Mouse (Mus musculus) CH12.LX (cell line): ENCODE results near the gene Sult3a2. TPM values are rescaled to one million over a fixed set of nuclear protein-coding genes. Genes with fewer than 3 reads are reported as not detected.

ENCODE experiments used
- DNase-seq: peaks from one replicate; pipeline ENCODE4 v3.0.0-alpha.2; 2013; ENCODE audit errors: extremely low read depth
- H3K27ac ChIP-seq: 2 replicates; pipeline ENCODE4 v1.5.1; 2012; ENCODE audit warnings: low read depth, mild to moderate bottlenecking, control low read depth, moderate library complexity; ENCODE audit not compliant: insufficient read depth
- H3K27me3 ChIP-seq: replicated peaks from 2 replicates; pipeline ENCODE3; 2012; ENCODE audit warnings: inconsistent platforms
- H3K36me3 ChIP-seq, 2 experiments: replicated peaks in 1 of 2; 2 replicates each; pipeline versions ENCODE3 to v1.6.1; 2012; ENCODE audit warnings: inconsistent platforms in 1 of 2, low read length in 1 of 2, mild to moderate bottlenecking in 1 of 2, mixed read lengths in 1 of 2, moderate library complexity in 1 of 2; ENCODE audit not compliant: control insufficient read depth in 1 of 2, insufficient read depth in 1 of 2
- H3K4me1 ChIP-seq, 2 experiments: 2 replicates each; pipeline ENCODE4 v1.6.1; 2012; ENCODE audit warnings: inconsistent platforms in 1 of 2, moderate library complexity in 1 of 2; ENCODE audit not compliant: insufficient read depth in 2 of 2, control insufficient read depth in 1 of 2
- H3K4me2 ChIP-seq: 2 replicates; pipeline ENCODE4 v1.6.1; 2012; ENCODE audit warnings: low read depth, mild to moderate bottlenecking, control low read depth; ENCODE audit not compliant: poor library complexity, insufficient read depth, severe bottlenecking
- H3K4me3 ChIP-seq, 3 experiments: fragments of 150-350 bp in 1 of 3; sonication (generic) in 1 of 3; replicated peaks in 1 of 3; 2 replicates each; pipeline versions ENCODE3 to v1.5.1; 2011 to 2012; ENCODE audit warnings: low read depth in 2 of 3, low read length in 2 of 3, mild to moderate bottlenecking in 2 of 3, moderate library complexity in 2 of 3, control low read depth in 1 of 3, improper control_type of control experiment in 1 of 3, inconsistent platforms in 1 of 3, mixed read lengths in 1 of 3; ENCODE audit not compliant: poor library complexity in 1 of 3
- H3K79me2 ChIP-seq: replicated peaks from 2 replicates; pipeline ENCODE4 v1.6.1; 2012; ENCODE audit warnings: mild to moderate bottlenecking, moderate library complexity; ENCODE audit not compliant: control insufficient read depth, poor library complexity, insufficient read depth, severe bottlenecking; ENCODE audit errors: extremely low read depth
- H3K9ac ChIP-seq: 2 replicates; pipeline ENCODE4 v1.6.1; 2012; ENCODE audit warnings: low read depth, mild to moderate bottlenecking, control low read depth, moderate library complexity; ENCODE audit not compliant: insufficient read depth
- H3K9me3 ChIP-seq: replicated peaks from 2 replicates; pipeline ENCODE3; 2012; ENCODE audit warnings: low read length, inconsistent platforms, mixed read lengths
- CTCF ChIP-seq, 2 experiments: IDR thresholded peaks in 1 of 2; conservative IDR thresholded peaks in 1 of 2; 2 replicates each; pipeline ENCODE4 v1.5.1; 2011 to 2012; ENCODE audit warnings: low read depth in 2 of 2, low read length in 2 of 2, improper control_type of control experiment in 1 of 2, inconsistent platforms in 1 of 2, mild to moderate bottlenecking in 1 of 2, moderate library complexity in 1 of 2
- HCFC1 ChIP-seq: IDR thresholded peaks from 2 replicates; pipeline ENCODE4 v1.6.1; 2012; ENCODE audit warnings: low read depth, mild to moderate bottlenecking, inconsistent platforms, low read length, improper control_type of control experiment
- JUN ChIP-seq: IDR thresholded peaks from 2 replicates; pipeline ENCODE4 v1.6.1; 2011; ENCODE audit warnings: low read depth, mild to moderate bottlenecking, low read length, improper control_type of control experiment, moderate library complexity; ENCODE audit not compliant: insufficient read depth
- MXI1 ChIP-seq: IDR thresholded peaks from 2 replicates; pipeline ENCODE4 v1.6.1; 2011; ENCODE audit warnings: mild to moderate bottlenecking, low read depth, low read length, improper control_type of control experiment
- MYC ChIP-seq: IDR thresholded peaks from 2 replicates; pipeline ENCODE4 v1.6.1; 2011; ENCODE audit warnings: low read depth, mild to moderate bottlenecking, improper control_type of control experiment, low read length
- NRF1 ChIP-seq: IDR thresholded peaks from 2 replicates; pipeline ENCODE4 v1.6.1; 2014; ENCODE audit warnings: low read depth, mild to moderate bottlenecking, inconsistent platforms, low read length, improper control_type of control experiment, moderate library complexity
- PAX5 ChIP-seq: IDR thresholded peaks from 2 replicates; pipeline ENCODE4 v1.6.1; 2012; ENCODE audit warnings: low read length, inconsistent platforms, mixed read lengths
- POLR2A ChIP-seq: IDR thresholded peaks from 2 replicates; pipeline ENCODE4 v1.6.1; 2011; ENCODE audit warnings: low read depth, mild to moderate bottlenecking, improper control_type of control experiment, low read length
- RAD21 ChIP-seq: IDR thresholded peaks from 2 replicates; pipeline ENCODE4 v1.6.1; 2011; ENCODE audit warnings: low read depth, mild to moderate bottlenecking, low read length, improper control_type of control experiment, moderate library complexity
- RCOR1 ChIP-seq: conservative IDR thresholded peaks from 2 replicates; pipeline ENCODE4 v1.6.1; 2012; ENCODE audit warnings: low read depth, mild to moderate bottlenecking, inconsistent platforms, low read length, improper control_type of control experiment
- SIN3A ChIP-seq: IDR thresholded peaks from 2 replicates; pipeline ENCODE4 v1.6.1; 2012; ENCODE audit warnings: low read length, improper control_type of control experiment, inconsistent platforms
- SMC3 ChIP-seq: IDR thresholded peaks from 2 replicates; pipeline ENCODE4 v1.6.1; 2011; ENCODE audit warnings: low read depth, low read length, improper control_type of control experiment
- TCF12 ChIP-seq: IDR thresholded peaks from 2 replicates; pipeline ENCODE4 v1.6.1; 2014; ENCODE audit warnings: low read depth, mild to moderate bottlenecking, inconsistent platforms, low read length, improper control_type of control experiment
- USF1 ChIP-seq: IDR thresholded peaks from 2 replicates; pipeline ENCODE4 v1.6.1; 2014; ENCODE audit warnings: low read depth, mild to moderate bottlenecking, inconsistent platforms, low read length, improper control_type of control experiment
- ZC3H11A ChIP-seq: IDR thresholded peaks from 2 replicates; pipeline ENCODE4 v1.6.1; 2012; ENCODE audit warnings: low read depth, mild to moderate bottlenecking, inconsistent platforms, low read length, improper control_type of control experiment
- ZKSCAN1 ChIP-seq: IDR thresholded peaks from 2 replicates; pipeline ENCODE4 v1.6.1; 2012; ENCODE audit warnings: low read depth, inconsistent platforms, low read length, improper control_type of control experiment, borderline replicate concordance
- ZMIZ1 ChIP-seq: IDR thresholded peaks from 2 replicates; pipeline ENCODE4 v1.6.1; 2012; ENCODE audit warnings: low read depth, mild to moderate bottlenecking, inconsistent platforms, low read length, improper control_type of control experiment
- ZNF384 ChIP-seq: IDR thresholded peaks from 2 replicates; pipeline ENCODE4 v1.6.1; 2012; ENCODE audit warnings: low read depth, low read length, improper control_type of control experiment, inconsistent platforms
- dilution Hi-C: fragments of 300-500 bp; cut with MboI; formaldehyde crosslinking; loops from 2 replicates; pipeline ENCODE4 v1.14.3; 2020; ENCODE audit warnings: low sequenced_read_pairs; ENCODE audit not compliant: extremely low pct_unique_long_range_greater_than_20kb, extremely low pct_ligation_motif_present
- in situ Hi-C: fragments of 300-500 bp; cut with MboI; formaldehyde crosslinking; loops from 3 replicates; pipeline ENCODE4 v1.14.3; 2019; ENCODE audit warnings: low sequenced_read_pairs, low pct_ligation_motif_present, low pct_unique_long_range_greater_than_20kb, mixed read lengths
- polyA plus RNA-seq: library from polyadenylated mRNA; unstranded; fragments of >175 nt; gene quantifications from 2 replicates; pipeline ENCODE4 v1.2.1, GENCODE M21; 2012; ENCODE audit warnings: low read depth; ENCODE audit not compliant: insufficient read length
- total RNA-seq, 2 experiments: library from RNA; depleted of rRNA; stranded (reverse); fragments of 300-350 nt in 1 of 2; fragments of >200 nt in 1 of 2; gene quantifications; 2 replicates each; pipeline ENCODE4 v1.2.3; 2012 to 2014

Sult3a2 gene
- total and polyA plus RNA-seq, 3 experiments: not detected

DNA sequence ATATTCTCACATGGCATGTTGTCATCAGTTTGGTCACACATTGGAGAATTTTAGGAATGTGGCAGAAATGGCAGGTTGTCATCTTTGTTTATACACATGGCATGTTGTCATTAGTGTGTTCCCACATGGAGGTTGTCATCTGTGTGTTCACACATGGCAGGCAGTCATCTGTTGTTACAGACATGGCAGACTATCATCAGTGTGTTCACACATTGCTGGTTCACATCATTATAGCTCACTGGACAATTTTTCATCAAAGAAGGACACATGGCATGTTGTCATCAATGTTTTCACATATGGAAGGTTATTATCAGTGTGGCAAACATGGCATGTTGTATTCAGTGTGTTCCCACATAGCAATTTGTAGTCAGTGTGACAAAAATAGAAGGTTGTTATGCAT lies 53.3 kb downstream of the Sult3a2 start:
- H3K4me3 ChIP-seq: no peak overlapping the region
- DNase-seq: no peak
- TF ChIP-seq ZC3H11A (no peak), PAX5 (no peak), RCOR1 (no peak), HCFC1 (no peak), SMC3 (no peak), TCF12 (no peak), CTCF (conservative IDR thresholded peaks at IDR 0.05 in 1 of 2, IDR thresholded peaks at IDR 0.05 in 1 of 2; ENCODE audit: low read depth in 2 of 2, low read length in 2 of 2) (no peak), USF1 (no peak), ZNF384 (no peak)
- TF ChIP-seq, all 38 proteins: peak for 0
- Histone ChIP-seq H3K27me3 (no peaks in the 10 kb centered on the region), H3K27ac (no peak overlapping the region), H3K9ac (no peak overlapping the region), H3K79me2 (no peaks in the 10 kb centered on the region), H3K4me1 (peaks cover 0 to 11% of the 10 kb centered on the region in 2 experiments; a peak in 1 of 4 replicates), H3K36me3 (no peaks in the 10 kb centered on the region), H3K4me2 (no peak overlapping the region), H3K9me3 (no peaks in the 10 kb centered on the region)
- in situ Hi-C loops (no loop called here), dilution Hi-C loops (no loop called here)

DNA sequence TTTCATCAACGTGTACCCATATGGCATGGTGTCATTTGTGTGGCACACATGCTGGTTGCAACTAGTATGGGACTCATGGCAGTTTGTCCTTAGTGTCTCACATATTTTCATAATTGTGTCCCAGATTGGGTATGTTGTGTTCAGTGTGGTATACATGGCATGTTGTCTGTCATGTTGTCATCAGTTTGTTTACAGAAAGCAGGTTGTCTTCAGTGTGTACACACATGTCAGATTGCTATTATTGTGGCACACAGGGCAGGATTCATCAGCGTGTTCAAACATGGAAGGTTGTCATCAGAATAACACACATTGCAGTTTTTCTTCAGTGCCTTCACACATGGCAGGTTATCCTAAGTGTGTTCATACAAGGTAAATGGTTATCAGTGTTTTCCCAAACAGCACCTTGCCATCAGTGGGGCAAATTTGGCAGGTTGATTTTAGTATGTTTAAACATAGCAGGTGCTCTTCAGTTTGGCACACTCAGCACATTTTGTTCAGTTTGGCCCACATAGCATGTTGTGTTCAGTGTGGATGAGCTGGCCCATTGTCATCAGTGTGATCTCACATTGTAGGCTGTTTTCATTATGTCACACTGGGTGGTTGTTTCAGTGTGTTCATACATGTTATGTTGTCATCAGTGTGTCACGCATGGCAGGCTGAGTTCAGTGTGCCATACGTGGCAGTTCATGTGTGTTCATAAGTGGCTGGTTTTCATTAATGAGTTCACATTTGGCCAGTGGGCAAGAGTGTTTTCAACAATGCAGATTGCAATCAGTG lies 53.9 kb downstream of the Sult3a2 start:
- no peak for TF ChIP-seq TCF12
- TF ChIP-seq ZKSCAN1: no peak
- TF ChIP-seq SIN3A: no peak
- TF ChIP-seq POLR2A: no peak
- no peak for TF ChIP-seq MYC
- H3K36me3 ChIP-seq: no peaks in the 10 kb centered on the region
- H3K27me3 ChIP-seq: no peaks in the 10 kb centered on the region
- H3K9ac ChIP-seq: no peak overlapping the region
- H3K9me3 ChIP-seq: no peaks in the 10 kb centered on the region
- dilution Hi-C loops: no loop called here
- no peak overlapping the region for H3K27ac ChIP-seq
- DNase-seq: no peak
- peaks cover 0 to 5% of the 10 kb centered on the region in 2 experiments; a peak in 1 of 4 replicates for H3K4me1 ChIP-seq
- H3K79me2 ChIP-seq: no peaks in the 10 kb centered on the region
- in situ Hi-C loops: no loop called here
- no peak overlapping the region for H3K4me2 ChIP-seq
- no peak overlapping the region for H3K4me3 ChIP-seq

DNA sequence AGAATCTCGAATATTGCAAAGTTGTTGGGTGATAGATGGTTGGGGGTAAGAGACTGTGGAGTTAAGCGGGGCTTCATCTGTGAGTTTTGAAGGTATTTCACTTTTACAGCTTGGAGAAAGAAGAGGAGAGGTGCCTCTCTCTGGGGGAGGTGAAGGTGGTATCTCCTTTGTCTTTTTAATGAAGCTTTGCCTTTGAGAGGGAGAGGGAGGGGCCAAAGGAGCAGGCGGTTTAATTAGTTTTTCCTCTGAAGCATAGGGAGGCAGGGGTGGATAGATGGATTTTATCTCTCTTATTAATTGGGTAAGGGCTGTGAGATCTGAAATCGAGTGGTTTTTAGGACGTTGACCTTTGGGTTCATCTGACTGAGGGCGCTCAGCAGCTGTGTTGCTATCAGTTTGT lies 62.7 kb downstream of the Sult3a2 start:
- Histone ChIP-seq H3K9ac (no peak overlapping the region), H3K79me2 (no peaks in the 10 kb centered on the region), H3K36me3 (no peaks in the 10 kb centered on the region), H3K4me1 (no peaks in the 10 kb centered on the region), H3K27ac (no peak overlapping the region), H3K27me3 (no peaks in the 10 kb centered on the region), H3K9me3 (no peaks in the 10 kb centered on the region), H3K4me3 (no peak overlapping the region), H3K4me2 (no peak overlapping the region)
- TF ChIP-seq MXI1 (no peak), JUN (no peak), RAD21 (no peak), HCFC1 (no peak), SIN3A (no peak), NRF1 (no peak), ZMIZ1 (no peak)
- dilution Hi-C loops: no loop called here
- in situ Hi-C loops: no loop called here
- DNase-seq: no peak
